Mouse (Mus musculus) heart, embryonic 14.5 days (tissue): ENCODE results near the gene Prkcg. TPM values are rescaled to one million over a fixed set of nuclear protein-coding genes. Genes with fewer than 3 reads are reported as not detected.
A peak's percentile ranks its signal among the peaks of the same experiment; 100 is the strongest.

Experiments
- ATAC-seq: fragments of 200-750 bp; cut with Nextera tagmentation; 2 replicates; pipeline ENCODE4 v1.8.0; 2017; ENCODE audit warnings: low read depth, moderate TSS enrichment; ENCODE audit not compliant: insufficient number of reproducible peaks, insufficient read depth, low FRiP score
- H3K27ac ChIP-seq, 2 experiments: fragments of 200-500 bp in 1 of 2; fragments of 300-500 bp in 1 of 2; sonication (generic) in 1 of 2; replicated peaks in 1 of 2; 2 replicates each; pipeline ENCODE4 v1.5.1; 2012 to 2014; ENCODE audit warnings: low read depth in 2 of 2, low read length in 2 of 2, control low read depth in 1 of 2, mild to moderate bottlenecking in 1 of 2, mixed read lengths in 1 of 2; ENCODE audit not compliant: control insufficient read depth in 1 of 2, insufficient read depth in 1 of 2
- H3K27me3 ChIP-seq: fragments of 300-500 bp; sonication (generic); 2 replicates; pipeline ENCODE4 v1.6.1; 2014; ENCODE audit warnings: mild to moderate bottlenecking, low read length, control low read depth; ENCODE audit not compliant: control insufficient read depth, insufficient read depth
- H3K36me3 ChIP-seq: fragments of 300-500 bp; sonication (generic); 2 replicates; pipeline ENCODE4 v1.6.1; 2014; ENCODE audit warnings: mild to moderate bottlenecking, control low read depth, low read length, mixed read lengths; ENCODE audit not compliant: control insufficient read depth, insufficient read depth
- H3K4me1 ChIP-seq, 2 experiments: fragments of 200-500 bp in 1 of 2; fragments of 300-500 bp in 1 of 2; sonication (generic) in 1 of 2; 2 replicates each; pipeline ENCODE4 v1.6.1; 2012 to 2014; ENCODE audit warnings: low read length in 2 of 2, control low read depth in 1 of 2, mixed read lengths in 1 of 2; ENCODE audit not compliant: control insufficient read depth in 2 of 2, insufficient read depth in 2 of 2
- H3K4me2 ChIP-seq: fragments of 300-500 bp; sonication (generic); 2 replicates; pipeline ENCODE4 v1.6.1; 2014; ENCODE audit warnings: mild to moderate bottlenecking, low read length
- H3K4me3 ChIP-seq, 2 experiments: fragments of 200-500 bp in 1 of 2; fragments of 300-500 bp in 1 of 2; sonication (generic) in 1 of 2; 2 replicates each; pipeline ENCODE4 v1.5.1; 2012 to 2014; ENCODE audit warnings: low read length in 2 of 2, mild to moderate bottlenecking in 2 of 2, control low read depth in 1 of 2, low read depth in 1 of 2, moderate library complexity in 1 of 2; ENCODE audit not compliant: control insufficient read depth in 1 of 2, insufficient read depth in 1 of 2
- H3K9ac ChIP-seq: fragments of 300-500 bp; sonication (generic); 2 replicates; pipeline ENCODE4 v1.6.1; 2014; ENCODE audit warnings: mild to moderate bottlenecking, low read length
- H3K9me3 ChIP-seq: fragments of 300-500 bp; sonication (generic); 2 replicates; pipeline ENCODE4 v1.6.1; 2016; ENCODE audit warnings: low read length, control low read depth; ENCODE audit not compliant: control insufficient read depth
- WGBS: fragments of 180-500 bp; shearing (Covaris S2); extraction: QIAGEN DNeasy Blood & Tissue Kit; methylation state at CpG from one replicate; pipeline ENCODE4 v1.1.7; 2014; 5-methylcytosine and 5-hydroxymethylcytosine counted together
- polyA plus RNA-seq: library from polyadenylated mRNA; unstranded; fragments of >200 nt; fragmentation: Nextera tagmentation; extraction: Ambion mirVana; gene quantifications from 2 replicates; pipeline ENCODE4 v1.2.1, GENCODE M21; 2014

The Prkcg gene
- polyA plus RNA-seq, 1 experiment from 2014 or later = 0.28 TPM

- ATAC-seq = no peak
- 58% methylated on average over 5 of the region's 5 CpGs for WGBS
- Histone ChIP-seq H3K9me3 (no peaks in the 10 kb centered on the region), H3K27ac (no peak overlapping the region), H3K4me3 (no peak overlapping the region), H3K4me1 (no peaks in the 10 kb centered on the region), H3K9ac (no peak overlapping the region), H3K27me3 (no peaks in the 10 kb centered on the region), H3K4me2 (no peak overlapping the region), H3K36me3 (no peaks in the 10 kb centered on the region)
These were observed 59.3 kb downstream of the Prkcg start for GRCm38 (mm10) chr7:3348326-3348725.

GRCm38 (mm10) chr7:3349775-3350174 is 60.8 kb downstream of the Prkcg start:
- Histone ChIP-seq H3K27me3 (no peaks in the 10 kb centered on the region), H3K4me3 (no peak overlapping the region), H3K4me1 (no peaks in the 10 kb centered on the region), H3K36me3 (no peaks in the 10 kb centered on the region), H3K27ac (no peak overlapping the region), H3K4me2 (no peak overlapping the region), H3K9ac (no peak overlapping the region), H3K9me3 (no peaks in the 10 kb centered on the region)
- ATAC-seq = no peak
- WGBS = 83% methylated on average over 9 of the region's 9 CpGs

GRCm38 (mm10) chr7:3351536-3351935 is 62.6 kb downstream of the Prkcg start:
- Histone ChIP-seq H3K9me3 (no peaks in the 10 kb centered on the region), H3K36me3 (no peaks in the 10 kb centered on the region), H3K27me3 (no peaks in the 10 kb centered on the region), H3K9ac (no peak overlapping the region), H3K4me1 (no peaks in the 10 kb centered on the region), H3K4me2 (no peak overlapping the region), H3K4me3 (no peak overlapping the region), H3K27ac (no peak overlapping the region)
- ATAC-seq = no peak
- WGBS = 95% methylated on average over 1 of the region's 1 CpGs

- WGBS = 83% methylated on average over 6 of the region's 6 CpGs
- Histone ChIP-seq H3K36me3 (no peaks in the 10 kb centered on the region), H3K9ac (no peak overlapping the region), H3K27me3 (no peaks in the 10 kb centered on the region), H3K9me3 (no peaks in the 10 kb centered on the region), H3K4me3 (no peak overlapping the region), H3K4me2 (no peak overlapping the region), H3K4me1 (no peaks in the 10 kb centered on the region), H3K27ac (no peak overlapping the region)
- no peak for ATAC-seq
These were observed 65.9 kb downstream of the Prkcg start for GRCm38 (mm10) chr7:3354850-3355249.

GRCm38 (mm10) chr7:3360678-3361077 is 71.7 kb downstream of the Prkcg start:
- Histone ChIP-seq H3K27ac (no peak overlapping the region), H3K36me3 (no peaks in the 10 kb centered on the region), H3K27me3 (peaks cover 5% of the 10 kb centered on the region), H3K9ac (no peak overlapping the region), H3K4me2 (no peak overlapping the region), H3K4me1 (no peaks in the 10 kb centered on the region), H3K9me3 (no peaks in the 10 kb centered on the region), H3K4me3 (no peak overlapping the region)
- no peak for ATAC-seq
- WGBS = 80% methylated on average over 1 of the region's 1 CpGs

- Histone ChIP-seq H3K4me2 (no peak overlapping the region), H3K9me3 (no peaks in the 10 kb centered on the region), H3K27ac (no peak overlapping the region), H3K4me1 (peaks cover 6 to 14% of the 10 kb centered on the region in 2 experiments; a peak in 3 of 4 replicates), H3K27me3 (peaks cover 29% of the 10 kb centered on the region), H3K9ac (no peak overlapping the region), H3K4me3 (no peak overlapping the region), H3K36me3 (no peaks in the 10 kb centered on the region)
- no peak for ATAC-seq
- 32% methylated on average over 11 of the region's 11 CpGs for WGBS
These were observed 76.7 kb downstream of the Prkcg start for GRCm38 (mm10) chr7:3365547-3366279.

GRCm38 (mm10) chr7:3366705-3367516 is 77.9 kb downstream of the Prkcg start:
- no peaks in the 10 kb centered on the region for H3K9me3 ChIP-seq
- no peak overlapping the region for H3K9ac ChIP-seq
- no peak overlapping the region for H3K27ac ChIP-seq
- peaks cover 29% of the 10 kb centered on the region for H3K27me3 ChIP-seq
- WGBS = 3% methylated on average over 42 of the region's 42 CpGs
- H3K4me1 ChIP-seq = peaks cover 6 to 14% of the 10 kb centered on the region in 2 experiments; a peak in 3 of 4 replicates
- H3K4me2 ChIP-seq = peak overlapping the region; percentile 66
- ATAC-seq = no peak
- peak overlapping the region; percentile 29 to 30 for H3K4me3 ChIP-seq
- no peaks in the 10 kb centered on the region for H3K36me3 ChIP-seq
